Mouse (Mus musculus) mature B cell (primary cell): ENCODE data around the gene Zfp949.
"Not testable (repeated sequence)": the region's sequence is repeated elsewhere in the genome, so short reads cannot be mapped to it uniquely, and the experiment has no call there.

Experiments used
- in situ Hi-C: fragments of 300-500 bp; cut with MboI; formaldehyde crosslinking; loops from 2 replicates; pipeline ENCODE4 v1.14.3; 2019

Gene Zfp949

DNA sequence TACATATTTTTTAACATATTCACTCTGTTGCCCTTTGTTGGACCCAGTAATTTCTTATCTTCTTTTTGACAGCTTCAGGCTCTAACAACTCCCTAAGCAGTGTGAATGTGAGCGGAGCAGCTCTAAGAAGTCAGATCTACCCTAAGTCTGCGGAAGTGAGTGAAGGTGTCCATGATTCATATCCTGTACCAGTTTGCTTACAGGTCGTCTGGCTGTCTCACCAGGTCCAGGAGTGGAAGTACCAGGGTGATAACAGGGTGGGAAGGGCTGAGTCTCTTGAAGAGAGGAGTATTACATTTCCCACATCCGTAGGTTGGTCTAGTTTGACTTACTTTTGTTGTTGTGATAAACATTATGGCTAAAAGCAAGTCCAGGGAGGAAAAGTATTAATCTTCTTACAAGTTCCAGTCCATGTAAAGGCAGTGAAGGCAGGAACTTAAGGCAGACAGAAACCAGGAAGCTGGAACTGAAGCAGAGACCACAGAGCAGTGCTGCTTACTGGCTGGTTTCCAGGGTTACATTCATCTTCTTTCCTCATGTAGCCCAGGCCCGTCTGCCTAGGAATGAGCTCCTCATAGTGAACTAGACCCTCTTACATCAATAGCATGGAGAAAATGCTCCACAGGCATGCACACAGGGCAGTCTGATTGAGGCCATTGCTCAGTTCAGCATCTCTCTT is 8.1 kb upstream of the Zfp949 start:
- in situ Hi-C loops: no loop called here

DNA sequence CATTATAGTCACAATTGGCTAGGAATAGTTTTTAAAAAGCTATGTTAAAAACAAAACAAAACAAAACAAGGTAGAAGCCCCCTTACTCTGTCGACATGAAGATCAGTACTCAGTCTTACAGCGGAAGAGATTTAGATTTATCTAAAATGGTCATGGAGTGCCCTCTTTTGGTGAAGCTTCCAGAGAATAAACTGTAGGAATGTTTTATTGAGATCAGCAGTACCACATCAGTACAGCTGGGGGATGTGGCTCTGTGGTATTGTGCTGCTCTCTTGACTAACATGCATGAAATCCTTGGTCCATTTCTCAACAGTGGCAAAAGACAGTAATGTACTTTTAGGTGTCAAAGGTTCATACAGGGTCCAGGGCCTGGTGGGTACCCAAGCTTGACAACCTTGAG is 5.0 kb upstream of the Zfp949 start:
- in situ Hi-C loops: no loop called here

DNA sequence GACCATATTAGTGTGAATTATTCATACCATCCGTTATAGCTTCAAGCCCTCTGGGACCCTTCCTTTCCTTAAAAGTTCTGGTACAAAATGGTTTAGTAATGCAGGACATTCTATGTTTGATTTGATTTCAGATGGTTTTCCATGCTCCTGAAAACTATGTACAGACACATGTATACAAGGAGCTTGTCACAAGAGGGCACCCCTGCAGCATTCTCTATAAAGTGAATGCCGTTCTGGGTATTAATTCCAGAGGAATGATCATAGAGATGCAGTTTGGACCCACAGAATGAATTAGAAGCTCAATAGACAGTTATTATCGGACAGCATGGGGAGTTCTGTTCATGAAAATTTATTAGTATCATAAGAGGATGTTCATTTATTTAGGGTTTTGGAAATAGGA is 2.3 kb upstream of the Zfp949 start:
- in situ Hi-C loops: no loop called here

- in situ Hi-C loops: no loop called here
Observed at GRCm38 (mm10) chr9:88546166-88546565, 1.7 kb upstream of the Zfp949 start.

- in situ Hi-C loops: no loop called here
Observed at GRCm38 (mm10) chr9:88546657-88547056, 1.2 kb upstream of the Zfp949 start.

- in situ Hi-C loops: no loop called here
Observed at GRCm38 (mm10) chr9:88547270-88547669, 550 bp upstream of the Zfp949 start.

DNA sequence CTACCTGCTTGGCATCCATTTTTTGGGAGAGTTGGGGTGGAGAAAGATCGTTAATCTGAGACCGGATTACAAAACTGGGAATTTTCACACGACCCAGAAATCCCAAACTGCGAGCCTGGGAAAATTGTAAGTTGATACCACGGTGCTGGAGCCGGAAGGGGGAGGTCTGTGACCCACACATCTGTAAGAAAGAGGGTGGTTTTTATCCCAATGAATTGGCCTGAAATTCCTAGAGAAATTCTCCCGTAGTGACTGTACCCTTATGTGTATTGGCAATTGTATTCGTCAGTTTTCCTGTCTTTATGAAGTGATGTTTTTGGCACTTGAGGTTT is 760 bp downstream of the Zfp949 start:
- in situ Hi-C loops: no loop called here

DNA sequence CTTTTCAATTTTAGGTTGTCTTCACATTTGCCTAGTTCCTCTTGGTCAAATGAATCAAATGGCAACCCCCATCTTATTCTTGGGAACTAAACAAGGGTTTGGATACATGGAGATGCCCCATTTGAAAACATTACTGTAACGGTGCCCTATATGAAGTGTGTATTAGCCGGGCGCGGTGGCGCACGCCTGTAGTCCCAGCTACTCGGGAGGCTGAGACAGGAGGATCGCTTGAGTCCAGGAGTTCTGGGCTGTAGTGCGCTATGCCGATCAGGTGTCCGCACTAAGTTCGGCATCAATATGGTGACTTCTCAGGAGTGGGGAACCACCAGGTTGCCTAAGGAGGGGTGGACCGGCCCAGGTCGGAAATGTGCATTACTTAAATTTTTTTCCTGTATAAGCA is 5.3 kb downstream of the Zfp949 start:
- in situ Hi-C loops: no loop called here

DNA sequence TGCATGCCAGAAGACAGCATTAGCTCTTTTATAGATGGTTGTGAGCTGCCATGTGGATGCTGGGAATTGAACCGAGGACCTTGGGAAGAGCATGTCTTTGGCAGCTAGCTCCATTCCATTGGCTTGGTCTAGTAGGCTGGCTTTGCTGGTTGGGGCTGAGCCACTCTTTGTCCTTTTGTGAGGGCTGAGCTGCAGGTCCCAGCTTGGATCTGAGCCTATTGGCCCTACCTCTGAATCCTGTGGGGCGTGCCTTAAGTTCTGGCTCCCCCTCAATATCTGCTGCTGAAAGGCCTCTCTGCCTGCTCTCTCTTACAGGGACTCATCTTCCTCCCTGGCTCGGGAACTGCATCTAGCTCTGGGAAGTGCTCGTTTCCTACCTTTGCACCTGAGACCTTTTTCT is 10.3 kb downstream of the Zfp949 start:
- in situ Hi-C loops: no loop called here

GRCm38 (mm10) chr9:88561476-88561875 is 13.7 kb downstream of the Zfp949 start:
- in situ Hi-C loops: not testable (repeated sequence)

DNA sequence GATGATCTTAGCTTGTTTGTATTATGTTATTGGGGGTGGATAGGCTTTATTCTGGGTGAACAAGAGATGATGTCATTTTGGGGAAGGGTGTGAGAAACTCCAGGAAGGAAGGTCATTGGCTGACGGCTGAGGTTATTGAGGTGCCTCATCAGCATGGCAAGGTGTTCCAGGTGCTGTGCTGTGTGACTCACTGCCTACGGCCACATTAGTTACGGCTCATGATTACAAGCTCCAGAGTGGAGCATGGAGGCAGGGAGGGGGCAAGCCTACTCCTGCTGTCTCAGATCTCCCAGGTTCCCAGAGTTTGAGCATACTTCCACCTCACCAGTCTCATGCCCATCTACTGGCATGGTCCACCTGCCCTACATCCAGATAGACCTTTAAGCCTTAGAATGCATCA is 22.7 kb downstream of the Zfp949 start:
- in situ Hi-C loops: not testable (repeated sequence)

DNA sequence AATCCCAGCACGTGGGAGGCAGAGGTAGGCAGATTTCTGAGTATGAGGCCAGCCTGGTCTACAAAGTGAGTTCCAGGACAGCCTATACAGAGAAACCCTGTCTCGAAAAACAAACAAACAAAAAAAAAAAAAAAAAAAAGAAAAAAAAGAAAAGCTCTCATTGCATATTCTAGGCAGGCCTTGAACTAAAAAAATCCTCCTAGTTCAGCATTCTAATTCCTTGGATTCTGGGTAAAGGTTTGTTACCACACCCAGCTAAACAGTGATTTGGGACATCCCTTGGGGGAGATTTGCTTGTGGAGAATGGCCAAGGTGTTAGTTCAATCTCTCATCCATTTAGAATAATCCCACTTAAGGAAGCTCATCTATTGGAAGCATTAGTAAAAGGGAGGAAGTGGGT is 32.8 kb downstream of the Zfp949 start, which contains the start of gene Trim43a:
Trim43a (plus strand) TSS at position 301 of the 400 bp plus-strand sequence.
- in situ Hi-C loops: not testable (repeated sequence)

GRCm38 (mm10) chr9:88593708-88594107 is 45.9 kb downstream of the Zfp949 start:
- in situ Hi-C loops: not testable (repeated sequence)

DNA sequence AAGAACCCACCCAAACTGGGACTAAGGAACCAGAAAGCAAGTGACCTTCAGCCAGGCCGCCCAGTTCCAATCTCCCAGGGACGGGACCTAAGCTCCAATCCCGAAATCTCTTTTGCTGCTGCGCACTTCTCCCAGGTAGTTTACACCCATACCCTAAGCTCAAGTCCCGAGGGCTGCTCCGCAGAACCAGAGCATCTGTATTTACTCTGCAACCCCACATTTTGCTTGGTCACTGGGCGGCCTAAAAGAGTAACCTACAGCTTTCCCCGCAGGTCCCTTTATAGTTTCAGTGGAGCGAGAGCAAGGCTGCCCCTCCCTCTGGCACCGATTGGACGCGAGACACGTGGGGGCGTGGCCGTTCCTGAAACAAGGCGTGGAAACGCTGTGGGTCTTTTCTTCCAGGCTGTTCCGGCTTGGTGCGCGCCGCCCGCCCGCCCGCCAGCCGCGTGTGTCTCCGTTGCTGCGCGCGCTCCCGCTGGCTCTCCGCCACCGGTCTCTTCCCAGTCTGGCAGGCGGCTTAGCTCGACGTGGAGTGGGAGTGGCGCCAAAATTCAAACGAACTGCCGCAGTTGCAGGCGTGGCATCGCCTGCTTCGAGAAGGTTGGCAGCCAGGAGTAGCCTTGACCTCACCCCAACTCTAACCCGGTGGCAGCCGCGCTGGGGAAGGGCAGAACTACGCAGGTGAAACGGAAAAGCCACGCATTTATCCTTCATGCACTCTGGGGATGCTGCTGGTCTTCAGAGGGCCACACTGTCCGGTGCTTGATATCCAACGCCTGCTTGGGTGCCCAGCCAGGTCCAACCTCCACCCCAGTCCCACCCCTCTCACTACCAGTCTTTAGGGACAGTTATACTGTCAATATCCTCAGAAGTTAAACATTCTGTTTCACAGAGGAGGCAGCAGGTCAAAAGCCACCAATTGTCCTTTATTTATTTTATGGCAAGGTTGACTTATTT is 51.7 kb downstream of the Zfp949 start:
- in situ Hi-C loops: not testable (repeated sequence)
